Mouse (Mus musculus) urinary bladder, postnatal 10 days (tissue): ENCODE data around the gene Dusp10.

ENCODE experiments used
- DNase-seq: peaks from one replicate; pipeline ENCODE4 v3.0.0; 2022; ENCODE audit warnings: low spot score

The Dusp10 gene

DNA sequence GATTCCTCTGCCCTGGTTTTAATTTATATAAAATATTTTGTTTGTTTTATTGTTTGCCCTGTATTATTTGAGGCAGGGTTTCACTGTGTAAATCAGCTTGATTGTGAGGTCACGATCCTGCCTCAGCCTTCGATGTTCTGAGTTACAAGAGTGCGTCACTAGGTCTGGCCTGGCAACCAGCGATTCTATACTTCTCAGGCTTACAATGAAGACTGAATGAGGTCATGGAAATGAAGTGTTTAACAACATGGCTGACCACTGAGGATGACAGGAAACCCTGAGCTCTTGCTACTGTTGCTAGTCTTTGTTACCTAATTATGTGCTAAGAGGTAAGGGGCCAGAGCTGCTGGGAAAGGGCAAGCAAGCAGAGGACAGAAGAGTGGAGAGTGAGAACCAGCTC, at the start of gene Dusp10:
Gene Dusp10 (plus strand): TSS at position 197 of the 400 bp plus-strand sequence.
- DNase-seq, result no peak

DNA sequence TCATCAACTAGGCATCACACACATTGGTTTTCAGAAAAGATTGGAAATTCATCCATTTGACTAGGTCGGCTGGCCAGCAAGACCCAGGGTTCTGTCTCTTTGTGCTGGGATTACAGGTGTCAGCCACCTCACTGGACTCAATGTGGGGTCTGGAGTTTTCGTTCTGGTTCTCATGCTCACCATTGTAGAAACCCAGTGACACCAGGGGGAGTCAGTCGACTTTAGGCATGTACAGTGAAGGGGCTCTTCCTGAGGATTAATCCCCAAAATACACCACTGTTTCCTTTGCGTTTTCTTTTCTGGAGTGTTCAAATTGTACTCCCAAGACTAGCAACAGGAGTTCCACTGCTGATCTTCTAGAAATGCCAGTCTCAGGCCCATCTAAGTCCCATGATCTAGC, 47.8 kb upstream of the Dusp10 start:
- DNase-seq, result no peak

DNA sequence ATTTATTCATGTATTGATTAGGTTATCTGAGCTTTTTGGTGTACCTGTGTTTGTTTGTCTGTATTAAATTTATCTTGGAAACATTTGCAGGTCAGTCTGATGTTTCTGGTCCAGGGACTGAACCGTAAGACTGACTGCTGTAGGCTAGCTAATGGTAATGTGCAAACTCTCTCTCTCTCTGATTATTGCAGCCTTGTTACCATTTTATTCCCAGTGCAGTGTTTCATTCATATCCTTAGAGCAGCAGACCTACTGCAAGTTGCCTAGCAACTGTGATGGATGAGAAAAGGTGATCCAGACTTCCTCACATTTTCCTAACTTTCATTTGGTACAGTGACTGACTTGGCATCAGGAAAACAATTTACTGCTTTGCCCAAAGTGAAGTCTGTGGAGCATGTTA, 43.8 kb upstream of the Dusp10 start:
- no peak for DNase-seq

DNA sequence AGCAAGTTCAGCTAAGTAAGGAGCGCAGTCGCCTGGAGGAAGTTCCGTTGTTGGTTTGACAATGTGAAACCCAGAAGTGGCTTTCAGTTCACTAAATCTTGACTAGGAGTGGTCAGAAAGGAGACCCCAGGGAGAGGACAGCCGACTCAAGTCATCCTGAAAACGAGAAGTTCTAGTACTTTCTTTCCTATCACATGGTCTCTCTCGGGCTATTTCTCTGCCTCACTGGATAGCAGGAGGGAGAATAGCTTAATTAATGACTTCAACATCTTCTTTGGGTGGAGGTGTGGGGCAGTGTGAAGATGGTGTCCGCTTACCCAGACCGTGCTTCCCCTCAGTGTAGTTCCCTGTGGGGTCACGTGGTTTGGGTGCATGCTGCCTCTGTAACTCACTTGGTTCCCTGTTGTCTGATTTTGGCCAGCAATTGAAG, 33.3 kb upstream of the Dusp10 start:
- no peak for DNase-seq

DNA sequence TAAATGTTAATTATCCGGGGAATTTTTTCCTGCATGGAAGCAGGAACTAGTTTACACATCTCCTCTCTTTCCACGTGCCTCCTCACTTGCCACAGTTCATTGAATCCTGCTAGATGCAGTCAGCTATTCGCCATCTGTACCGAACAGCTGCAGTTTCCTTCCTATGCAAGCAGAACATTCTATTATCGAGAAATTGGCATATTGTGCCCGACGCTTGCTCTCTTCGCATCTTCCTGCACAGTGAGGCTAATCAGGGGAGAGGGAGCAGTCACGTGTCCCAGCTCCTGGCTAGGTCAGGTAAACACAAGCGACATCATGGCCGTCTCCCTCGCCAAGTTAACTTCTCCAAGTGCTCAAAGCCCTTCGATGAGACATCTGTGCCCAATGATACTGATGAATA, 31.0 kb upstream of the Dusp10 start:
- no peak for DNase-seq

DNA sequence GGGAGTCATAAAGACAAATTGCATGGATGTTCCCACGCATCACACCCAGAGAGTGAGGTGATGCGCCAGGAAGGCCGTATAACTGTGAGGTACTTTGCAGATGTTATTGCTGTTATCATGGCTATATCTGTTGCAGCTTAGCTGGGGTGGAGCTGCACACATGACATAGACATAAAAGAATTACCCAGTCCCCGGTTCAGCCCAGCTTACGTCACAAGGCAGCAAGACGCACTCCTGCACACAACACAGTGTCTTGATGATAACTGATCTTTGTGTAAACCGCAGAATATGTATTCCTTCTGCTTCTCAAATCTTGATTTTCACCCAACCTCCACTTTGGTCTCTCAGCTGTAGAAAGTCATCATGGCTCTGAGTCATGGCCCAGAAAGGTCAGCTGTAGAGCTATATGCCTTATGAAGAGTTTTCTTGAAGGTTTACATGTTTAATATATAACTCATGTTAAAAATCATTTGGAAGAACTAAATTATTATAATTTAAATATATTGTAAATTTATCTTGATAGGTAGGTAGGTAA, 25.3 kb upstream of the Dusp10 start:
- DNase-seq, result no peak

DNA sequence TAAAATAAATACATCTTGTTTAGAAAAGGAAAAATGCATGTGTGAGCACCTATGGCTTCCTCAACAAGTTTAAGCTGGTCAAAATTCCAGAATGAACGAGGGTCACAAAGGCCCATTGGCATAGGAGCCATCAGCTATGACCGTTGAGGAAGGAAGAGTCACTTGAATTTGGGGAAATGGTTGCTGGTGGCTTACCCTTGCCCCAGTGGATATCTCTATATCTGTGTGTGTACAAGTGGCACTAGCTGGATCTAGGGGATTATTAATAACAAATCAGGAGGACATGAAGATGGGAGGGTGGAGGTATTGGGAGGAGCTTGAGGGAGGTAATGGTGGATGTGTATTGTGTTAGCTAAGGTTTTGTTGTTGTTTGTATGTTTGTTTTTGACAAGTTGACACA, 21.2 kb upstream of the Dusp10 start:
- DNase-seq, result no peak

DNA sequence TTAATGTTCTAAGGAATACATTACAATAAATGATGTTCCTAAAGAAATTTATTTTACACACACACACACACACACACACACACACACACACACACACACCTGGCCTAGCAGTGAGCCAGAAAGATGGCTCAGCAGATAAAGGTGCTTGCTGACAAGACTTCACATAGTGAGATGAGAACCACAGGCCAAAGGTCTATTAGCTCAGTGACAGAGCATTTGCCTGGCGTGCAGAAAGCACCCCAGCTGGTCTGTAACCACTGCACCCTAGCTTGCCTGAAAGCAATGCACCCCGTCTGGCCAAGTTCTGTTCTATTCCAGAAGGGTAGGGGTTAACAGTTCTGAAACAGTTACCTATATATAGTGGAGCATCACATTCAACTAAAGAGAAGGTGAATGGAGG, 15.9 kb upstream of the Dusp10 start:
- DNase-seq, result no peak

DNA sequence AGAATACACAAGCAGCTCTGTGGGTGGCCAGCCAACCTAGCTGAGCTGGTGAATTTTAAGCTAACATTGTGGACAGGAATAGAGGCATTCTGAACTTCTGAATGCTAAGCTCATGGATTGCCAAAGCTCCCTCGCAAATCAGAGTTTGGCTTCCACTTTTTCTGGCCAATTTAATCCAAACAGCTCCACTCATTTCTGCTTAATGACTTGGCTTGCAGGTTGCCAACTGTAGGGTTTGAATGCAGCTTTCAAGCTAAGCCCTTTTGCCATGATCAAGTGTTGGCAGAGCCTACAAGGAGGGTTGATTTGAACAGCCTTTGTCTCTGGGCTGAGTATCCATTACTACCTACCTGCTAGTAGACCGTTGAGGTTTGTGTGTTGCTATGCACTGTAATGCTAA, 10.6 kb upstream of the Dusp10 start:
- no peak for DNase-seq

DNA sequence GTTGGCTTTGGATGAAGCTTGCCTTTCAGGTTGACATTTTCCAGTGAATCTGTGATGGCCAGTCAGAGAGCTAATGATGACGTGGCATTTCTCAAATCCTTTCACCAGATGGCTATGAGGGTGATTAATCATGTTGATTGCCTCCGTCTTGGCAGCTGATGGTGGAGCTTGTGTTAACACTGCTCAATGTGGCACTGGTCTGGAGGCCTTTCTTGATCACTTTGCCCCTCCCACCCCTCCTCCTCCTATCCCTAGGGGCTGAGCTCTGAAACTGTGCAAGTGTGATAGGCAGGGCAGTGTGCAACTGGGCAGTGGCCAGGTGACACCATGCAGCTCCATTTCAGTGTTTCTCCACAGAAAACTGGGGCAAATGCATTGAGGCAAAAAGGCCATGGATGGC, 8.8 kb upstream of the Dusp10 start:
- no peak for DNase-seq

DNA sequence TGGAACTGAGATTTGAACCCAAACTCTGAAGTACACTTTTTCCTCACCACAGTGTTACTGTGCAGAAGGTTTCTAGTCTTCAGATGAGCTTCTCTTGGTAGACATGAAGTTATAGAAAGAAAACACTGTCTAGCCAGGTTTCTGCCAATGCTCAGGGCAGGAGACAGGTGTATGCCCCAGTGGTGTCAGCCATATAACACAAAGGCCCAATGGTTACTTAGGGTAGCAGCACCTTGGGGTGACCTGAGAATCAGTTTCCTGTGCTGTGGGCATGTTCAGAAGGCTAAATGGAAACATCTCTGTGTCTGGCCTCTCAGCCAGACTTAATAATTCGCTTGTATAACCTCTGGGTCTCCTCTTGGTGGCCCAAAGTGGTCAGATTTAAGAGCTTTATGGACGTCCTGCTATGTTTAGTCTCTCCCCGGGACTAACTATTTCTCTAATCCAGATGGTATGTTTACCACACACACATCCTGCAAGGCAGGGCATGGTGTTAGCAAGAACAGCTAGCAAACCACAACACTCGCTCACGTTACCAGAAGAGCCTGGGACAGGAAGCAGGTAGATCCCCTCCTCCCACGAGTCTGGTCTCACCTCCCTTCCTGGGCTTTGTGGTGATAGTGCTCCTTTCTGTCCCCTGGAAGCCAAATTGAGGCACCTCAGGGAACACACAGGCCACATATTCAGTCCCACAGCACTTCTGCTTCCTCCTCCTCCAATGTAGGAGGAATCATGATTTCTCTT, 7.6 kb upstream of the Dusp10 start:
- no peak for DNase-seq

DNA sequence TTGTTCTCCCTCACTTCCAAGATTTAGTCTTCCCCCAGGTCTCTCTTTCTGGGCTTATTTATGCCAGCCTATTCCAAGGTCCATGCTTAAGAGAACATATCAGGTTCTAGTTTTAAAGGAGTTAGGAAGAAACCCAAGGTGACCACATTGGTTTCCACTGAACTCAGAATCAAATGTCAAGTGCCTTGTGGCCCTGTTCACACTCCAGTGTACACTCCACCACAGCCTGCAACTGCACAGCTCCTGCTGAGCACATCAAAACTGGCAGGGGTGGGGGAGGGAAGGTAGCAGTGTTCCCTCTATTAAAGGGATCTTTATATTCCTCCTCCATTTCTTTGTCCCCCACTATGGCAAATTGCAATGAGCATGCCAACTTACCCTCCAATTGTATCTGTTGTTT, 7.0 kb upstream of the Dusp10 start:
- no peak for DNase-seq

DNA sequence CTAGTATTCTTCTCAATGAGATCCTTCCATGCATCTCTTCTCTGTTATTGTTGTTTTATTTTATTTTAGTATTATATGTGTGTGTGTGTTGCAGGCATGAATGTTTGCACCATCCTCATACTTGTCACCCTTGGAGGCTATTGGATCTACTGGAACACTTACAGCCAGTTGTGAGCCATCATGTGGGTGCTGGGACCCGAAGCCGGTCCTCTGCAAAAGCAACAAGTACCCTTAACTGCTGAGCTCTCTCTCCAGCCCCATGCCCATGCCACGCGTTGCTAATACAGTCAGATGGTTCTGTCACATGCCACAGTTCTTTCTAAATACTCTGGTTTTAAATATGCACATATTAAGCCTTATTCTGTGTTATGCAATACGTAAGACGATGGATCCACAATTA, 1.8 kb upstream of the Dusp10 start:
- no peak for DNase-seq

DNA sequence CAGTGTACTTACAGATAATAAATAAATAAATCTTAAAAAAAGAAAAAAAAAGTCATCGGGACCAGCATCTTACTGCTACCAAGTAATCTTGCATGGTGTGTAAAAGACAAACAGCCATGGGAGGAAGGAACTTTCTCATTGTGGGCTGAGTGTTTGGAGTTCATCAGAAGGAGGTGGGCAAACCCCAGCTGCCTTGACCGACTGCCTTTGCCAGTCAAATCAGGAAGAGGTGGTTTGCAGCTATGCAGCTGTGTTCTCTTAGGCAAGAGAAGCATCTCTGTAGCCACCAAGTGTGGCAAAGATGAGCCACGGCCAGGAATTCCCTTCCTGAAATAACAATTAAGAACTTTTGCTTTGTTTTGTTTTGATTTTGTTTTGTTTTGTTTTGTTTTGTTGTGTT, 989 bp downstream of the Dusp10 start:
- no peak for DNase-seq

DNA sequence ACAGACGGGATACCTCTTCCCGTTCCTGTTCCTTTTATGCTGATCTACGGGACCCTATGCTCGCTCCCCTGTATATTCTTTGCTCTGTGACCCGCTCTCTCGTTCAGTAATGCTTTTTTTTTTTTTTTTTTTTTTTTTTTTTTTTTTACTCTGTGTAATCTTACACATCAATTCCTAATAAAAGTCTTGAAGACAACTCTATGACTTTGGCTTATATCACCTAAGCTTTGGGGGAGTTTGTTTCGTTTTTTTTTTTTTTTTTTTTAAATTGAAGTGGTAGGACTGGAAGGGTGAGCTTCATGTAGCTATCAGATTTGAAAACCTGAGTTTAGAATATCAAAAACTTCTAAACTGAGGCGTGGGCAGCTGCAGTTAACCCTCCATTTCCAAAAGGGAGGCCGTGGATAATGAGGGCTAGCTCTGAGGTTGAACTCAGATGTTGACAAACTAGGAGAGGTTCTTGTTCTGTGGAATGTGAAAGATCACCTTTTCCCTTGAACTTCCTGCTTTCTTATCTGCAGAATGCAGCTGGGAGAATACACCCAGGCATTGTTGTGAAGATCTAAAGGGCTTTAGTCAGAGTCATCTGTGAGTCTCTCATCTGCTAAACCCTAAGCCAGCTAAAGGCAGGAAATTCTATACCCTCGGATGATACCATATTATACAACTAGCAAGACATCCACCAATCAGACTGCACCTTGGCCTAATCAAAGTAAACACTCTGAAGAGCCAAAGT, 3.1 kb downstream of the Dusp10 start:
- no peak for DNase-seq

DNA sequence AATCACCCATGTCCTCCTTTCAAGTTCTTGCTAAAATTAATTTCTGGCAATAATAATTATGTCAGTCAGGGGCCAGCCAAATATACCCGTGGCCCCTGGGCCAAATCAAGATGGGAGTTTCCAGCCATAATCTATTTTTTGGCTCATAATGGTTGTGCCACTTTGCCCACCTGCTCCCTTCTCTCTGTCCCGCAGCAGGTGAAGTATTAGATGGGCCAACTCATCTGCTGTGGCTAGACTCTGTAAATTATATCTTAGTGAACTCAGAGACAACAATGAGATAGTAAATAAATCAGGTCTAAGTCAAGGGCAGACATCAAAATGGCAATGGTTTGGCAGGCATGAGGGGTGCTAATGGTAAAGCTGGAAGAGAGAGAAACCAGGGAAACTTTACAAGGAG, 4.5 kb downstream of the Dusp10 start:
- no peak for DNase-seq

DNA sequence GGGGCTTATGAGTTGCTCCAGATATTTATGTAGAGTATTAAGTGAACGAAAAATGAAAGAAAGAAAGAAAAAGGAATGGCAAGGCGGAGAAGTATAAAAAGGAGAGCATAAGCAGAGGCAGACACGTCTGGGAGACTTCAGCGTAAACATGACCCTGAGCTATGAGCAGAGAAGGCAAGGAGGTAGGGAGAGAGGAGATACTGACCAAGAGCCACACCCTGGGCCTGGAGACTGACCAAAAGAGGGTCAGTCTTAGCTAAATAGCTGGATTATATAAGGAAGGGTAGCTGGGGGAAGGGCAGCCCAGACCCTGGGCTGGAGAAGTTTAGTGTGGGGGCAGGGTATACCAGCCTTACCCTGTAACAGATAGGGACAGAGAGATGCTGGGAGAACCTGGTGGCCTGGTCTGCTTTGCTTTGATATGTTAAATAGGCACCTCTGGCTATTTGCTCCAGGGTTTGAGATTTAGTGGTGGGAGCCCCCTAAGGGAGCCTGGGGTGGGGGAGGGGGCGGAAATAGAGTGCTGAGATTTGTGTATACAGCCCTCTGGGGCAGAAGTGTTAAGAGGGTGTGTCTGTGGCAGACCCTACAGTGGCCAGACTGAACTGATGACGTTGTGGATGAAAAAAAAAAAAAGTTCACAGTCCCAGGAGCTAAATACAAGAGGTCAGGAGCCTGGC, 6.1 kb downstream of the Dusp10 start:
- no peak for DNase-seq

DNA sequence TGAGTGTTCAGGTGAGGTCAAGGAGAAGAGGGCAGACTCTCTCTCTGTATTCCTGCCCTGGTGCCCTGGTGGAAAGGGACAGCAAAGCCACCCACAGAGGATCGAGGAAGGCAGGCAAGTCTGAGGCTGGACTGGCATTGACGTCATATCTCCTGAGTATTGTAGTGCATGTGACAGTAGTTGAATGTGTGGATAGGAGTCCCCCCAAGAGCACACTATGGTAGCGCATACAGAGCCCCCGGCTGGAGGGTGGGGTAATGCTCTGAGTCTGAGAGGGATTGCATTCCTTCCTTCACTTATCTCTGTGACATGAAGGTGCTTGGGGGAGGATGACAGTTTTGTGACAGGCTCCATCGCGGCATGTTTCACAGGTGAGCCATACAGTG, 6.6 kb downstream of the Dusp10 start:
- DNase-seq, result no peak

DNA sequence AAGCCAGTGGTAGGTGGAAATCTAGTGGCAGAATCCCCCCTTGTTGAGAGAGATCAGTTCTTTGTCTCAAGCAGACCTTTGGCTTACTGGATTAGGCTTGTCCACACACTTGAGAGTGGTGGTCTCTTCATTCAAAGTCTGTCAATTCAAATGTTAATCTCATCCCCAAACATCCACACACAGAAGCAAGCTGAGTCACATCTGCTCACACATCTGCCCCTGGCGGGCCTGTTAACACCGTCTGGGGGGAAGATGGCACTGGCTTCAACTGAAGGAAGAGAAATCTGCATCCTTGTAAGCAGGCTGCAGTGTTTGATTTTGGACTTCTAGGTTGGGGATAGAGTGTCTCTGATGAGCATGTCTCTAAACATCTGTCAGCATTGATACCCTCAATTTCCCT, 10.9 kb downstream of the Dusp10 start:
- DNase-seq, result no peak

DNA sequence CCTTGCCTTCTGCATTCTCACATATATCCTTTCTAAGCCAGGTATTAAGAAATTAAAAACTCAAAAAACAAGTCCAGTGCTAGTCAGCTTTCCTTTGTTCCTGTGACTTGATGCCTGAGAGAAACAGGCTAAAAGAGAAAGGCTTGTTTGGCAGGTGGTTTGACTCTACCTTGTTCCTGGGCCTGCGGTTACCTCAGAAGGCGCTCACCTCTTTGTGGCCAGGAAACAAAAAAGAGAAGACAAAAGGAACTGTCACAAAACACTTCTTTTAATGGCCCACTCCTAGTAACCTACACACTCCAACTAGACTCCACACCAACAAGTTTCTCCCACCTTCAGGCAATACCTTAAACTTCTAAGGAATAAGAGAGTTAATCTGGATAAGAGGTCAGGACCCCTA, 11.5 kb downstream of the Dusp10 start:
- DNase-seq, result no peak

DNA sequence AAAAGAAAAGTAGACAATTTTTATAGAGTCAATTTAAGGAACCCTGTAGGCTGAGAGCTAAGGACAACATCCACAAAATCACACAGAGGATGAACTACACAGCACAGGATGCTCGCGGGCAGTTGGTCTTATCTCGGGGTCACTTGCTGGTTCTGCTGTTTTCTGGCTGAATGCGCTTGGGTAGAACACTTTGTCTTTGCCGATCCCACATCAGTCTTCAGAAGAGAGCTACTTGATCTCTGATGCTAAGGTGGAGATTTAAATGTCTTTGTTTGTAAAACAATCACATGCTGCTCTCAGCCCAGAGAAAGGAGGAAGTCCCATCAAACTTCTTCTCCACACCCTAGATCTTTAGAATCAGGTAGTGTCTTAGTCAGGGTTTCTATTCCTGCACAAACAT, 12.0 kb downstream of the Dusp10 start:
- DNase-seq, result no peak

DNA sequence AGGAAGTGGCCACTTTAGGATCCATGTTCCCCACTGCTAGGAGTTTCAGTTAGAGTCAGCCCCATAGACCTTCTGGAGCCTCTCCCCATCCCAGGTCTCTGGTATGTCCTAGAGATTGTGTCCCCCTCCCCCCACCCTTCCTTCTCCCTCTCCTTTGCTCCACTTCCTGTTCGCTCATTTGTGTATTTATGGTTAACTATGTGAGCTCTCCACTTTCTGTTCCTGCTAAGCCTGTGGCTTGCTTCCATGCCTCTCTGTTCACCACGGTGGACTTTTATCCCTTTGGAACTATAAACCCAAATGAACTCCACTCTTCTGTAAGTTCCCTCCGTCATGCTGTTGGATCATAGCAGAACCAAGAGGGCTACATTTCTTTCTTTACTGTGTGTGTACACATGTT, 13.9 kb downstream of the Dusp10 start:
- no peak for DNase-seq
